Mouse (Mus musculus): ENCODE data around the gene Bzw1.

The Bzw1 gene

GRCm38 (mm10) chr1:58396179-58396578 lies 3.5 kb downstream of the Bzw1 start:
- no peak for DNase-seq (ENCODE audit: low read depth, low spot score)

DNA sequence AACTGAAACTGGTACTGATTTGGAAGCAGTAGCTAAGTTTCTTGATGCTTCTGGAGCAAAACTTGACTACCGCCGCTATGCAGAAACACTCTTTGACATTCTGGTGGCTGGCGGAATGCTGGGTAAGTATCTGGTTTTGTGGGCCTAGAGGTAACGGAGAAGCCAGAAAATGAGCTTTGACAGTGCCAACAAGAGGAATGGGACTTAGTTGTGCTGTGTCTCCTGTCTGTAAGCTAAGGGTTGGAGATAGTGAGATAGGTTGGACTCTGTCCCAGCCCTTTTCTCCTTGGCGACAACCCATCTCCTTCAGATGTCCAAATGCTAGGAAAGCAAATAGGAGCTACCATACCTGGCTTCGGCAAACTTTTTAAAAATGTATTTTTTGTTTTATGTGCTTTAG lies 5.0 kb downstream of the Bzw1 start:
- no peak for DNase-seq (ENCODE audit: low read depth, low spot score)

- DNase-seq (ENCODE audit: low read depth, low spot score): no peak
Measured at GRCm38 (mm10) chr1:58401396-58401795, 8.7 kb downstream of the Bzw1 start.

GRCm38 (mm10) chr1:58403745-58404144 lies 11.0 kb downstream of the Bzw1 start:
- DNase-seq (ENCODE audit: low read depth, low spot score): no peak

- no peak for DNase-seq (ENCODE audit: low read depth, low spot score)
Measured at GRCm38 (mm10) chr1:58407321-58407720, 14.6 kb downstream of the Bzw1 start.

DNA sequence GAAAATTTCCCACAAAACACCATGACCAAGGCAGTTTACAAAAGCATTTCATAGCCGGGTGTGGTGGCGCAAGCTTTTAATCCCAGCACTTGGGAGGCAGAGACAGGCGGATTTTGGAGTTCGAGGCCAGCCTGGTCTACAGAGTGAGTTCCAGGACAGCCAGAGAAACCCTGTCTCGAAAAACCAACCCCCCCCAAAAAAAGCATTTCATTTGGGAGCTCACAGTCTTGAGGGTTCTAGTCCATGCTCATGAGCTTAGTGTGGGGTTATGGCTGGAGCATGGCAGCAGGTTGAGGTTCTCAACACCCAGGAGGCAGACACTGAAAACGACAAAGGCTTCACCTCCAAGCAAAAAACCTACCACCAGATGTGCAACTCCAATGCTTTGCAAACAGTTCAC lies 15.4 kb downstream of the Bzw1 start:
- peak; percentile 19 for DNase-seq (ENCODE audit: low read depth, low spot score)

DNA sequence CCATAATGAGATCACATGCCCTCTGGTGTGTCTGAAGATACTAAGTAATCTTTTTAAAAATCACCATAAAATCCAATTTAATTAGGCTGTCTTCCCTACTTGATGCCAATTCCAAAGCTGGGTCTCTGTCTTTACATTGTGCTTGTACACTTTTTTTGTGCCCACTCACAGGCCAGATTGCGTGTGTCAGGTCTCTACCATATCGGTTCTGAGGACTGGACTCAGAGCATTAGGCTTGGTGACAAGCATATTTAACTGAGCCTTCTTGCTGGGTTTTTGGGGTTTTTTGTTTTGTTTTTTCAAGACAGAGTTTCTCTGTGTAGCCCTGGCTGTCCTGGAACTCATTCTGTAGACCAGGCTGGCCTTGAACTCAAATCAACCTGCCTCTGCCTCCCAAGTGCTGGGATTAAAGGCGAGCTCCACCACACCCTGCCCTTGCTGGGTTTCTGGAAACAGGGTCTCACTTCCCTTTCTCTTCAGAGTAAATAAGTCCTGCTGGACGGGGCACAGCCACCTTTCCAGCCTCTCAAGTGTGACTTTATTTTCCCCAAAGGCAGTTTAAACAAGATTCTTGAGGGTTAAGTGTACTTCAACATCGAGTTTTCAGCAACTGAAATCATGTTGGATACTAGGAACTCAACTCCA lies 17.0 kb downstream of the Bzw1 start:
- peak; percentile 37 for DNase-seq (ENCODE audit: low read depth, low spot score)

DNA sequence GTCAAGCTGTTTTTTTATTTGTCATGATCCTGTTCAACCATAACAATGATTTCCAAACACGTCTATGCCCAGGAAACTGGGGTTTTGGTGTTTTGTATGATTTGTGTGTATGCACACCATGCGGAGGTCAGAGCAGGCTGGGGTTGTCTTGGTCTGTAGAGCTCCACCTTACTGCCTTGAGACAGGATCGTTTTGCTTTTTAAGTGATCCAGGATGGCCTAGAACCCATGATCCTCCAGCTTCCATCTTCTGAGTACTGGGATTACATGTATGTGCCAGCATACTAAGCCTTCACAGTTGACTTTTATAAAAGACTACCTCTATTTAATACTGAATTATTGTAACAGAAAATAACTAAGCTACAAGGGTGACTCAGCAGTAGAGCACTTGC lies 17.5 kb downstream of the Bzw1 start:
- no peak for DNase-seq (ENCODE audit: low read depth, low spot score)

DNA sequence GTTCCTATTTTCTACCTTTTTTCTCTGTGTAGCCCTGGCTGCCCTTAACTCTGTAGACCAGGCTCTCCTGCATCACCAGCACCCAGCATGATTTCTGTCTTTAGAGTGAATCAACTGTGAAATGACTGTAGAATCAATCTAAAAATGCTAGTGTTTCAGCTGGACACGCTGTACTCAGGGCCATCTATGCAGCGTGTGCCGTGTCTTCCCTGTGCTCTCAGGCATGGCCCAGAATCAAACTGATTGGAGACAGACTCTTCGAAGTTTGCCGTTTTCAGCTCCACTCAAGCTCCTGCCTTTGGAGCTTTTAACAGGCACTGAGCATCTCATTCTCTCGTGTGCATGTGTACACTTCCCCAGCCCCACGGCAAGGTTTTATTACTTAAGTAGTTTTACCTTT lies 18.1 kb downstream of the Bzw1 start:
- DNase-seq (ENCODE audit: low read depth, low spot score): peak; percentile 8

DNA sequence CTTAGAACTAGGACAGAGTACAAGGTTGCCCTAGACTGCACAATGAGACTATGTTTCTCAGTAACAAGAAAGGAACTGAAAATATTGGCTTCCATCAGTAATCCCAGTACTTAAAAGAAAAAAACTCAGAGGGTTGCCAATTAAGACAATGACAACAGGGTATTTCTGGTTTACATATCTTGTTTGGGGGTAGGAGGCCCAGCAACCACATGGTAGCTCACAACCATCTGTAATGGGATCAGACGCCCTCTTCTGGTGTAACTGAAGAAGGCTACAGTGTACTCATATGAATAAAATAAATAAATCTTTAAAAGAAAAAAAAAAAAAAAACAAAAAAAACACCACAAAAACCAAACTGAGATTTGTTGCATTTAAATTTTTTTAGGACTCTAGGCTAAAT lies 22.7 kb downstream of the Bzw1 start:
- DNase-seq (ENCODE audit: low read depth, low spot score): peak; percentile 30

DNA sequence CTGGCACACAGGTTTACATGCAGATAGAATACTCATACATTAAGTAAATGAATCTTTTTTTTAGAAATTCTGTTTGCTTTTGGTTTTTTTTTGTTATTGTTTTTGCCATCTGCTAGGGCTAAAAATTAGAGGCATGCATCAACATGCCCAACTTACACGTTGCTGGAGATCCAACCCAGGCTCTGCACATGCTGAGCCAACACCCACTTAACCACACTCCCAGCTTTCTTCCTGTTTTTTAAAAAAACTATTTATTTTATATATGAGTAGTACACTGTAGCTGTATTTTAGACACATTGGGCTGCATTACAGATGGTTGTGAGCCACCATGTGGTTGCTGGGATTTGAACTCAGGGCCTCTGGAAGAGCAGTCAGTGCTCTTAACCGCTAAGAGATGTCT lies 23.4 kb downstream of the Bzw1 start:
- no peak for DNase-seq (ENCODE audit: low read depth, low spot score)

GRCm38 (mm10) chr1:58420032-58420431 lies 27.3 kb downstream of the Bzw1 start:
- DNase-seq (ENCODE audit: low read depth, low spot score): no peak

DNA sequence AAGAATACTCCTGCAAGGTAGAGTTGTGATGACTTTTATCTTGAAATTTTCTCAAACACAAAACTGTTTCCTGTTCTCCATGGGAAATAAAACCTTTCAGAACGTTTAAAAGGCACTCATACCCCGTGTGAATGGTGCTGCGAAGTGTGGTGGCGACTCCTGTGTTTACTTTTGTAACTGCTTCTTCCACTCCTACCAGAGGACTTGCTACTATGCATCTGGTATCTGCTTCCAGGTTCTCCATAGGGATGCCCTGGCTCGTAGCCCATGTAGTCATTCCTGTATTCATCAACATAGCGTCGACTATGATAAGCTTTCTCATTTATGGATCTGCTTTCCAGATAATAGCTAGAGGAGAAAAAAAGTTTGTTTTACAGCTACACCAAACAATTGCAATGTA lies 28.3 kb downstream of the Bzw1 start:
- DNase-seq (ENCODE audit: low read depth, low spot score): no peak

GRCm38 (mm10) chr1:58422879-58423278 lies 30.2 kb downstream of the Bzw1 start:
- peak; percentile 77 for DNase-seq (ENCODE audit: low read depth, low spot score)

DNA sequence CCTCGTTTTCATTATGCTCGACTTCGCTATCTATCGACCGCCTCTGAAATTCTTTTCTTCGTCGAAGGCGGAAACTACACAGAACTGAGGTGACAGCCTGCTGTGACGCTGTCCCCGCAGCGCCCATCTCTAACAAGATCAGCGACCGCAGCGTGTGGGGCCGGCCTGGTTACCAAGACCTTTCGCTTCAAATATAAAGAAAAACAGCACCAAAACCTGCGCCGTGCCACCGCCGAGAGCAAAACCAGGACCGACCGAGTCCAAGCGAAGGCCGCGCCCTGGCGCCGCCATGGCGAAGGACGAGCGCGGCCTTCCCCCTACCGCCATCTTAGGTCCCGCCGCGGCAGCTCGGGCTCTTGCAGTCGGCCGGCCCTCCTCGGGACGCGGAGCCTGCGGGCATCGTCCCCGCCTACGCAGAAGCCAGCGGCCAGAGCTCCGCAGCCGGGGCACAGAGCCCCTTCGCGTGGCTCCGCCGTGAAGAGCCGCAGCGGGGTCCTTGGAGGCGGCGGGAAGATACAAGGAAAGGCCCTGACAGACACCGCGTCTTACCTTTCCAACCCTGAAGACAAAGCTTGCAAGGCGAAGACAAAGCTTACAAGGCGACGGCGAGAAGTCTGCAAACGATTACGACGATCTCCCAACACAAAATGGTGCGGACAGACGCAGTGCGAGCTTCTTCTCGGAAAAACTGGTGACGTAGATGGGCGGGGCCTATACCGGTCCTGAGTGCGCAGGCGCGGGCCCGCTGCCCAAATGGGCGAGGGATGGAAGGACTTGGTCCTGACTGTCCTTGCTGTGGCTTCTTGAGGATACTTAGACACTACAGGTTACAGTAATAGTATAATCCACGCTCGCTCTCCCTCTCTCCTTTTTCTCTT lies 30.9 kb downstream of the Bzw1 start, which contains the start of gene Clk1:
TSS of gene Clk1 (minus strand) at position 696 of the 878 bp plus-strand sequence.
- DNase-seq (ENCODE audit: low read depth, low spot score): peak; percentile 95

- DNase-seq (ENCODE audit: low read depth, low spot score): no peak
Measured at GRCm38 (mm10) chr1:58424551-58424950, 31.9 kb downstream of the Bzw1 start.

DNA sequence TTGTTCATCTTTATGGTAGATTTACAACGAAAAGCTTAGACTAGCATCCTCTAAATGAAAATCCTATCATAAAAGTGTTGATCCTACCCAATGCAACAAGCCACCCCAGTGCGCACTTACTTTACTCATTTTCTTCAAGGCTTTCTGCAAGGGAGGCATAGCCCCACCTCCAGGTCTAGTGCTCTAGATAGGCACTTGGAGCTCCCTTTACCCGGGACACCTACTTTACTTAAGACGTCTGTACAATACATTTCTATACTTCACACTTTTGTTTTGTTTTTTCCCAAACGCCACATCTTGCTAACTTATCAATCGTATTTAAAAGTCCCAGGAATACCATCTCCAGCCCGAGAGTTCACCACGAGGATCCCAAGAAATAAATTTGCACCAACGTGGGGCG lies 52.0 kb downstream of the Bzw1 start:
- no peak for DNase-seq (ENCODE audit: low read depth, low spot score)

DNA sequence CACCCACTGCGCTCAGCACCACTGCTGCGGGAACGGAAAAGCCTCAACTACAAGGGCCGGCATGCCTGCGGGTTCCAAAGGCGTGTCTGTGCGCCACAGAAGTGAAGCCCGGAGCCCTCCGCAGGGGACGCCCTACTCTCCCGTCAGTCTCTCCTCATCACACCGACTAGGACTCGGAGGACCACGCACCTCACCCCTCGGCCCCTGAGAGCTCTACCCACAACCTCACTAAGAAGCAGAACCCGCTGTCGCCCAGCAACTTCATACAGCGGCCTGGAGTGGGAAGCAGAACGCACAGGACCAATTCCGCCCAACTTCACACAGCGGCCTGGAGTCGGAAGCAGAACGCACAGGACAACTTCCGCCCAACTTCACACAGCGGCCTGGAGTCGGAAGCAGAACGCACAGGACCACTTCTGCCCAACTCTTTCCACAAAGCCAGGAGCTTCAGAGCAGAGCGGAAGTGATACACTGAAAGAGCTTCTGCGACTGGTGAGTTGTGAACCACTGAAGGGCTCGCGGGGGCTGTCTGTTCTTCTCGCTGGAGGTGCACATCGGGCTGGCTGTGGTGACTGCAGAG lies 52.5 kb downstream of the Bzw1 start, which contains the start of the genes Nif3l1 and Ppil3:
TSS of gene Nif3l1 (plus strand) at position 9 of the 580 bp plus-strand sequence.
TSS of gene Ppil3 (minus strand) at position 344 of the 580 bp plus-strand sequence.
- DNase-seq (ENCODE audit: low read depth, low spot score): peak; percentile 94

- no peak for DNase-seq (ENCODE audit: low read depth, low spot score)
Measured at GRCm38 (mm10) chr1:58445861-58446260, 53.2 kb downstream of the Bzw1 start.

- DNase-seq (ENCODE audit: low read depth, low spot score): no peak
Measured at GRCm38 (mm10) chr1:58447766-58448165, 55.1 kb downstream of the Bzw1 start.

GRCm38 (mm10) chr1:58448396-58448795 lies 55.7 kb downstream of the Bzw1 start:
- DNase-seq (ENCODE audit: low read depth, low spot score): no peak

DNA sequence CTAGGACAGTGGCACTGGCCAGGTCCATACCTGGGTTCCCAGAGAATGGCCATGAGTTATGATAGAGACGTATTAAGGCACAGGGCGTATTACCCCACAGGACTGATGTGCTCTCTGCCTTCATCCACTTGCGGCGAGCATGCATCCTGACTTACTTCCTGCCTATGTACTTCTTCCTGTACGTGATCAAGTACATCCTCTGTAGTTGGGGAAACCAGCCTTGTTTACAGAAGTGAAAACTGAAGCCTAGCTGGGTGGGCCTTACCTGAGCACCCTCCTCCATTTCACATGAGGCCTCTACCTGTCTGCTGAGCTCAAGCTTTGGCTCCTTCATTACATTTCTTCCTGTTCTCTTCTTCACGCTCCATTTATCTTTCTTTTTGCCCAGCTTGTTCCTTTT lies 61.6 kb downstream of the Bzw1 start:
- DNase-seq (ENCODE audit: low read depth, low spot score): no peak
